Mouse (Mus musculus) thymus, postnatal 36 days (tissue): ENCODE measurements at regions not wholly inside any gene's neighbourhood (a gene's known extent, or its start where the extent isn't known, plus 50 kb on each side); places are given as distances from the start of the nearest gene placed in this dataset.

Source experiments
- DNase-seq, 2 experiments: peaks; one replicate each; pipeline ENCODE4 v3.0.0; 2022; ENCODE audit warnings: mixed read lengths in 2 of 2

GRCm38 (mm10) chr13:43724161-43724560 is 60.4 kb upstream of the Cd83 start:
- no peak for DNase-seq

- DNase-seq = peak; percentile 43 to 54
Observed at GRCm38 (mm10) chr13:43725698-43726097, 58.9 kb upstream of the Cd83 start.

- DNase-seq = no peak
Observed at GRCm38 (mm10) chr13:43726895-43727341, 57.7 kb upstream of the Cd83 start.

DNA sequence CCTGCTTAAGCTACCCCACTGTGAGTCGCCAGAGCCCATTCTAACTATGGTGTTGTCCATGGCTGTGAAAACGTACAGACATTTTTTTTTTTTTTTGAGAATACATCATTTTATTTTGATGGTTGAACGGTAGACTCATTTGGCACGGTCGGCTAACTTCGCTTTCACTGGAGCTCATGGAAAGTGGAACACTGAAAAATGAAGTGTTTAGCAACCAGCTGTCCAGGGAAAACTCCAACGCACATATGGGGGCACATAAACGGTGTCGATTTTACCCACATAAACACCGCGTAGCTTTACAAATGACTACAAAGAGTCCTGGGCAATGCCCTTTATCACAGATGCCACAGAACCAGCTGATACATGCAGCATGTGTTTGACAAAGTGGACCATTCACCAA is 55.0 kb upstream of the Cd83 start:
- DNase-seq = no peak

DNA sequence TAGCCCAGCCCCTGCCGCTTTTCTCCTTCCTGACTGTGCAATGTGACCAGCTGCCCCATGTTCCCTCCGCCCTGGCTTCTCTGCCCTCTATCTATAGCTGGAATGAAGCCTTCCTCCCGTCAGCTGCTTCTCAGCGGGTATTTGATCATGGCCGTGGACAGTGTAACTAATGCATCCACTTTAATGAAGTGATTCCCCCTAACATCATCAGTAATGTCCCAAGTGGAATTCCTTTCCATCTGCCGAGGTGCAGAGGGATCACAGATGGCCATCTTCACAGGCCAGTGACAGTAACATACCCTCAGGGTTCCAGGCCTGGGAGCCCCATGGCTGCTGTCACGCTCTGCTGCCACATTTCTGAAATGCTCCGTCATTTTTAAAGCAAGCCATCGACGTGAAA is 51.5 kb upstream of the Cd83 start:
- no peak for DNase-seq

- no peak for DNase-seq
Observed at GRCm38 (mm10) chr13:43734641-43735040, 49.9 kb upstream of the Cd83 start.
